Mouse (Mus musculus) ovary, adult 18-20 months (tissue): Measurements from ENCODE around the gene Slc7a6os.
"Not testable (repeated sequence)": the region's sequence is repeated elsewhere in the genome, so short reads cannot be mapped to it uniquely, and the experiment has no call there.

ENCODE experiments used
- DNase-seq: peaks from one replicate; pipeline ENCODE4 v3.0.0; 2022; ENCODE audit warnings: low spot score, mixed read lengths

The Slc7a6os gene

GRCm38 (mm10) chr8:106210821-106211345 is at the start of gene Slc7a6os, which contains the start of gene Prmt7:
Slc7a6os (minus strand) TSS chr8:106210935.
Prmt7 (plus strand) TSS chr8:106210936.
- DNase-seq, result peak; percentile 91

- DNase-seq, result no peak
Observed at GRCm38 (mm10) chr8:106259579-106260255, 49.0 kb upstream of the Slc7a6os start.

DNA sequence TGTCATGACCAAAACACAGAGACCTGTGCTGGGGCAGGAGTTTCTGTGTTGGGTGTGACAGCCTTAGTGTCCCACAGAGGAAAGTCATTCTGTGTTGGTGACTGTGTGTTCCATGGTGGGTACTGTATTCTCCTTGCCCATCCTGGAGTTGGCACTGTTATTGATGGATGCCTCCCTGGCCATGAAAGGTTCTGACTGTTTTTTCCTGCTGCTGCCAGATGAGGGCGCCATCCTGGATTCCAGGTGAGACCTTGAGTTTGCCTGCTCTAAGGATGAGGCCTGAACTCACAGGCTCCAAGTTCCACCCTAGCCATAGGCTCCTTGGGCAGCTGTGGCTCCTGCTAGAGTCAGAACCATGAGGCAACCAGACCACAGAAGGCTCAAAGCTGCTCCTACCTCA is 47.4 kb upstream of the Slc7a6os start:
- DNase-seq, result no peak

DNA sequence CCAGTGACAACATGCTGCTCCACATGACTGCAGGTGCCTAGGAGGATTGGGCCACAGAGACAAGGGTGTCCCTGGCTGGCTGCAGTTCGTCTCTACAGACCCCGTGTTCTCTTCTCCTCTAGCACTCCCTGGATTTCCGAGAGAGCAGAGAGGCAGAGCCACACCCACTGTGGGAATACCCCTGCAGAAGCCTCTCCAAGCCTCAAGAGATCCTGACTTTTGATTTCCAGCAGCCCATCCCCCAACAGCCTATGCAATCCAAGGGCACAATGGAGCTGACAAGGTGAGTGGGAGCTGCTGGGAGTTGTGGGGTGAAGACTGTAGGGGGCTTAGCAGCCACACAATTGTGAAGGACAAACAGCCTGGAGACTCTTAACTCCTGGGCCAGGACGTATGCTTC is 39.5 kb upstream of the Slc7a6os start:
- no peak for DNase-seq

DNA sequence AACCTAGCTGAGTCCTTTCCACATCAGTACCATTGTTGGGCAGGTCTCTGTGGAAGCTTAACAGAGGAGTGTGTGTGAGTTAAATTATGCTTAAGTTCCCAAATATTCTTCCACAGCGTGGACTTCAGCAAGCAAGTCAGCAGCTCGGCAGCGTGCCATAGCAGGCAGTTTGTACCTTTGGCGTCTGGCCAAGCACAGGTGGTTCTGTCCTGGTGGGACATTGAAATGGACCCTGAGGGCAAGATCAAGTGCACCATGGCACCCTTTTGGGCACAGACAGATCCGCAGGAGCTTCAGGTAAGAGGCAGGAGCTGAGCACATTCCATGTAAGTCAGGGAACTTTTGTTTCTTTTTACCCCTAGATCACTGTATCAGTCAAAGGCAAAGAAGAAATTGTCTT is 26.4 kb upstream of the Slc7a6os start:
- DNase-seq, result no peak

- no peak for DNase-seq
Observed at GRCm38 (mm10) chr8:106234567-106235261, 24.0 kb upstream of the Slc7a6os start.

GRCm38 (mm10) chr8:106232751-106233150 is 22.0 kb upstream of the Slc7a6os start:
- no peak for DNase-seq

DNA sequence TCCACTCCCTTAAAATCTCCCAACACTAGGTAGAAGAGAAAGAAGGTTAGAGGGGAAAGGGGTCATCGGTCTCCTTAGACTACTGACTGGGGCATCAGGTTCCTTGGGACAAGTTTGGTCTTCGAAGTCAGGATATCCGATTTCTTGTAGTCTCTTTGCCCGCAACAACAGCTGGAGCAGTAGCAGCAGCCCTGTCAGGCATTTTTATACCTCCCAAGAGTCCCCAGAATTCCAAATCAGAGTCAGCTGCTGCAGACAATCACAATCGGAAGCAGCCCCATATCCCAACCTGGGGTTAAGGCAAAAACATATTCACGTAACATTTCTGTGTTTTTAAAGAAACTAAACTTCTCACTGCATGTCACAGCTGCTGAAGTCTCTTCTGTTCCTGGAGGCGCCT is 20.8 kb upstream of the Slc7a6os start:
- DNase-seq, result no peak

DNA sequence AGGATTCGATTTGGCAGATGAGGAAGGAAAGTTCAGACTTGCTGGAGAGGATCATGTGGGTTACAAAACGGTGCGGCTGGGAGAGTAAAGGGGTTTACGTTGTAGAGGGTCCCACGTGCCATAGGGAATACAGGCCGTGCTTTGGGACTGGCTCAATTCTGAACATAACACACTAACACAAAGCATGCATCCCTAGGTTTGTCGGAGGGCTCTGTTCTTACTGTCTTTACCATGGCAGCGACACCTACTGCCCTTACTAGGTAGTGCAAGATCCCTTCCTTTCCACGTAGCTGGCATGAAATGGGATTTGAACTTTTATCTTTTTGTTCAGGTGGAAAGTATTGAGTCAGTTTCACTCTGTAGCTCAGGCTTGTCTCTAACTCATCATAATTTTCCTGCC is 15.9 kb upstream of the Slc7a6os start:
- no peak for DNase-seq

GRCm38 (mm10) chr8:106219620-106220019 is 8.9 kb upstream of the Slc7a6os start:
- no peak for DNase-seq

GRCm38 (mm10) chr8:106213959-106214358 is 3.2 kb upstream of the Slc7a6os start:
- no peak for DNase-seq

GRCm38 (mm10) chr8:106211421-106211820 is 686 bp upstream of the Slc7a6os start:
- DNase-seq, result no peak

DNA sequence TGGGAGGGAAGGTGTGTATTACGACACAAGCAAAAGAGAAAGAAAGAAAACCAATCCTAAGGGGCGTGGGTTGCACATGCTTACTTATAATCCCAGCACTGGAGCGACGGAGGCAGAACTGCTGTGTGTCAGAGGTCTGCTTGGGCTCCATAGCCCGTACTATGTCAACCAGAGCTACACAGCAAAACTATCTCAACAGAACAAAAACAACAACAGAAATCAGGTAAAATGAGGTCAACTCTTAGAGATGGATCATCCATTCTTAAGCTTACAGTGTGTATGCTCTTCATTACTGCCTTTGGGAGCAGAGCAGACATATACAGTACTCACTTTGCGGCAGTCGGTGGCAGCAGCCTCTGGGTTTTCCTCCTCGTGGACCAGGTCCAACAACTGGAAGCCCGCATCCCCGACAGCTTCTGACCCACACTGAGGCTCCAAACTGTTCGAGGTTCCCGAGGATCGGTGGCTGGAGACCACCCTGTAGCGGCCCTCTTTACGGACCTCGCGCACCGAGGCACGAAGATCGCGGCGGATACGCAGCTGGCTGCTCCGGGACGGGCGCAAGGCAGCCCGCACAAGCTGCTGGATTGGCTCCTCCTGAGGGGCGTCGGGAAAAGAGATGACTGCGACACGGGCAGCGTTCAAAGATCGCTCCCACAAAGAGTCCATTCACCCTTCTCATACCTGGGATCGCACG is 552 bp downstream of the Slc7a6os start:
- no peak for DNase-seq

DNA sequence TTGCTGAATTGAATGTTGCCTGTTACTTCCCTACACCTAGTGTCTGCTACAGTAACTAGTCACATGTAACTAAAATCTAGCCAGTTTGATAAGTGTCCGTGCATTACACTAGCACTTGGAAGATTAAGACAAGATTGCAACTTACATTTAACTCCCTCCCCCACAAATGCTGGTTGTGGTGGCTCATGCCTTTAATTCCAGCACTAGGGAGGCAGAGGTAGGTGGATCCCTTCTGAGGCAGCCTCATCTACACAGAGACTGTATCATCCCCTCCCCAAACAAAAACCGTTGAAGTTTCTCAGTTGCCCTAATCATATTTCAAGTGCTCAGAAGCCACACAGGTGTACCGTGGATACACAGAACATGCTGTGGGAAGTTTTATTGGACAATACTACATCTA is 11.1 kb downstream of the Slc7a6os start:
- not testable (repeated sequence) for DNase-seq

- DNase-seq, result peak; percentile 25
Observed at GRCm38 (mm10) chr8:106198741-106199140, 12.0 kb downstream of the Slc7a6os start.

GRCm38 (mm10) chr8:106194062-106194461 is 16.7 kb downstream of the Slc7a6os start:
- DNase-seq, result no peak

DNA sequence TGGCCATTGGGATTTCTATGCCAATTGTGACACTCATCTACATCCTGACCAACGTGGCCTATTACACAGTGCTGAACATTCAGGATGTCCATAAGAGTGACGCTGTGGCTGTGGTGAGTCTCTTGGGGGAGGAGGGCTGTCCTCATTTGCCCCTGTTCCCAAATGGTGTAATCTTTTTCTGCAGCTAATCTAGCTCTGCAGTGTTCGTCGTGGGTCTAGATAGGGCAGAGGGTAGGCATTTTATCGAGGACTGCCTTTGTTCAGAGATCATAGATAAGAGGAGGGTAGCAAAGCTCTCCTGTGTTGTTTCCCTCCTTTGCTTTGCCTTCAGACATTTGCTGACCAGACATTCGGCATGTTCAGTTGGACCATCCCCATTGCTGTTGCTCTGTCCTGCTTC is 17.6 kb downstream of the Slc7a6os start:
- no peak for DNase-seq

DNA sequence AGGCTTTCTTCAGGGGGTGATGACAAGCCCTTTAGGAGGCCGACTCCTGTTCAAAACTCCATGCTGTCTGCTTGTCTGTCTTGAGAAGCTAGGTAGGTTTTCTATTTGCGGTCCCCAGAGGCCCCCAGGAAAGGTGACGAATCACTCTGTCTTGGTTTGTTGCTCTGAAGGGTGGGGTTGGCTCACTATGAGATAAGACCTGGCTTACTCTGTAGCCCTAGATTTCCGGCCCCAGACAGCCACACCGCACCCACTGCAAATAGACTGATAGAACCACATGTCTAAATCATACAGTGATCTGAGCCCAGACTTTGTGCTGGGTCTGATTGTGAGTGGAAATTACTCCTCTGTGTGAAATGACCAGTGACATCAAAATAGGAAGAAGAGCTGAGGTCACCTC is 19.1 kb downstream of the Slc7a6os start:
- DNase-seq, result no peak

DNA sequence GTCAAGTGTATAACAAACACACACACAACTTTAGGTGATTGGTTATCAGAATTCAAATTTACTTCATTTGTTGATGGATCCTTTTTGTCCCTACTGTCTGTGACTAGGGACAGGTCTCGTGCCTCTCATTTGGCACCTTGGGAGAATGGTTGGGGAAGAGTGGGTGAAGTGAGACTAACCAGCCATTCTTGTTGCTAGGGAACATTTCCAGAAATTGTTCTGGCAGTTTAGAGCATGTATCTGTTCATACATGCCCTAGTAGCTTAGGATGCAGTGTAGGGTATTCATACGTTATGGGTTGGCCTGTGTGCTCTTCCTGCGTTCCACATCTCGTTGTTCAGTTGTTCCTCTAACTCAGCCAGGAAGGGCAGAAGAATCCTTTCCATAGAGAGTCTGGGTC is 21.6 kb downstream of the Slc7a6os start:
- DNase-seq, result no peak

DNA sequence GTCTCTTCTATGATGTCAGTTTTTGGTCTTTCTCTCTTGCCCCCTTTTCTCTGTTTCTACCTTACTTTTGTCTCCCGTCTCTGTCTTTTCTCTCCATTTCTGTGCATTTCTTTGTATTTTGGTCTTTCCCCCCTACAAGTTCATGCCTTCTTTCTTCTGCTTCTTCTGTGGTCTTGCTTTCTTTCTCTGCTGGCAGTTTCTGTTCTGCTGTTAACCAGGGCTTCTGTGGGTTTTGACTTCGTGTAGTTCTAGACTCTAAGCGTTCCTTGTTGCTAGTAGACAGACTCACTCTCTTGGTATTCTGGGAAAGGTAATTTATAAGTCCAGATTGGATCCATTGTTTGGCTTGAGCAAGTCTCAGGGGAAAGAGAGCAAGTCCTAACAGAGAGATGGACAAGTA is 24.3 kb downstream of the Slc7a6os start:
- no peak for DNase-seq

DNA sequence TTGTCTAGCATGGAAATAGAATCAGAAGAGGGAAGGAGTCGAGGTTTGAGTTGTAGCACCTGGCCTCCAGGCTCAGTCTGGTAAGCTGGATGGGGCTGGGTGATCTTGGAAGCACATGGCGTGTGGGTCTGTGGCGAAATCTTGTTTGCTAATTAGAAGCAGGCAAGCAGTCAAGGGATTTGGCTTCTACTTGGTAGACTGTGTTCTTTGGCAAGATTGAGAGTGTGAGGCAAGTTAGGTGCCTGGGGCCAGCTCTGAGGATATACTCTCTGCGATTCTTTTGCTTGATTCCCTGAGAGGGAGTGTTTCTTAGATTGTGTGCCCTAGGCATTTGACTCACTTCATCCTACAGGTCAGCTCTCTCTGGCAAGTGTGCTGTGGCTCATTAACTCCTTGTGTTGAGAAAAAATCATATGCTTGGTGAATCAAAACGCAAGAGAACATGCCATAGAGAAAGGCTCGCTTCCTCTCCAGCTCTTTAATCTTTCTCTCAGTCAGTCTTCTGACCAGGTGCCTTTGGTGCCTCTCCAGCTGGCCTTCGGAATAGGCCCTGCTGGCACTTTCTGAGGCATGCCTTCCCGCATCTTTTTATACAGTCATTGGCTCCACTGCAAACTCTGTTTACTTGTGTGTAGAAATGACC is 25.0 kb downstream of the Slc7a6os start:
- DNase-seq, result no peak

GRCm38 (mm10) chr8:106178428-106178827 is 32.3 kb downstream of the Slc7a6os start:
- no peak for DNase-seq
